Mouse (Mus musculus) spleen, adult 12 weeks (tissue): ENCODE measurements around the gene Cflar.
"Not testable (repeated sequence)": the region's sequence is repeated elsewhere in the genome, so short reads cannot be mapped to it uniquely, and the experiment has no call there.

Experiments
- DNase-seq: peaks from one replicate; pipeline ENCODE4 v3.0.0; 2022; ENCODE audit warnings: low spot score

Gene Cflar

DNA sequence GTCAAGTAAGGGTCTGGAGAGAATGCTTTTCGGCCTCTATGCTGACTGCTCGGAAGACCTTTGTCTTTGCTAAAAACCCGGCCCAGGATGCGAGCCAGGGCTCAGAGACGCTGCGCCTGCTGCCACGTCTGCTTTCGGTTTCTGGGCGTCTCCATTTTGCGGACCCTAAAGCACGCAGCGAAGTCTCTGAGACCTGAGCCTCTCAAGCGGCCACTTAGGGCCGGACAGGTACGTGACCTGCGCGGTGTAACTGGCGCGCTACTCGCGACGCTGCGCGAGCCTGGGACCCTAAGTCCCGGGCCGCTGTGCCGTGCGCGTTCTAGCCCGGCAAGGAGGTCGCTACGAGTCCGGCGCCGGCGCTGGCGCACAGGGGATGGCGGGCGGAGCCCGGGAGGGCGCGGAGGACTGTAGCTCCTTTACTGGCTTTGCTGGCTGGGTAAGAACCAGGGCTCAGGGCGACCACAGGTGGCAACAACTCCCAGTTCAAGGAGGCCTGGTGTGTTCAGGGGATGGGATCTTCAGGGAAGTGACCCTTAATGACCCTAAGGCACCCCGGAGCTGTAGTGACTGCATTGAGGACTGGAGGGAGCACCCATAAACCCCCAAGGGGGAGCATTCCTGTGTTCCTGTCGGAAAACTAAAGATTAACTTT, at the start of gene Cflar:
Gene Cflar, plus strand, starts transcription at position 144 of the 652 bp plus-strand sequence.
- peak; percentile 67 for DNase-seq

DNA sequence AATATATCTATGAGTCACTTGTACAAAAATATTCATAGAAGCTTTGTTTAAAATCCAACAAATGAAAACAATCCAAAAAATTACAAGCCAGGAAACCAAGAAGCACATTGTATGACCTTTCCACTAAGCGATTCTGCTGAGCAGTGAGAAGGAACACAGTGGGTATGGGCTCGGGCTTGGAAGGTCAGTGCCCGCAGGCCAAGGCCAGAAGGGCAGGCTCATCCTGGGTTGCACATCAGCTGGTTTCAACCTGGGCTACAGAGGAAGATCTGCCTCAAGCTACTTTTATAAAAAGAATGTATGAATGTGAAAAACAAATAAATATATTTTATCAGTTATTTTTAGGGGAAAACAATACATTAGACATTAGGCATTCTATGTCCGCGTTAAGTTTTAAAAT, 48.6 kb upstream of the Cflar start:
- not testable (repeated sequence) for DNase-seq

DNA sequence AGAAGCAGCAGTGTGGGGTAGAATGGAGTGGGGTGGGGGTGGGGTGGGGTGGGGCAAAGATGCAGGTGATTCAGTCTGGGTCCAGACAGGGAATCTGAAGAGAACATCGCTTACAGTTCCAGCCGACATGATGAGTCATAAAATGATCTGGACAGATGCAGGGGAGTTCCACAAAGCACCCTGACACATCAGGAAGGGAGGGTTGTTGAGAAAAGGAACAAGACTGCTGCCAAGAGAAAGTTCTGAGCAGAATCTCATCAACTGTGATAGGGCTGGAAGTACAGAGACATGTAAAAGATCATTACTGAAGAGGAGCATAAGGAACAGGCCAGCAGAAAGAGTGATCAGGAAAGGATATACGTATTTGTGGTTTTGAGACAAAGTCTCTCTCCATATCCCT, 47.9 kb upstream of the Cflar start:
- not testable (repeated sequence) for DNase-seq

DNA sequence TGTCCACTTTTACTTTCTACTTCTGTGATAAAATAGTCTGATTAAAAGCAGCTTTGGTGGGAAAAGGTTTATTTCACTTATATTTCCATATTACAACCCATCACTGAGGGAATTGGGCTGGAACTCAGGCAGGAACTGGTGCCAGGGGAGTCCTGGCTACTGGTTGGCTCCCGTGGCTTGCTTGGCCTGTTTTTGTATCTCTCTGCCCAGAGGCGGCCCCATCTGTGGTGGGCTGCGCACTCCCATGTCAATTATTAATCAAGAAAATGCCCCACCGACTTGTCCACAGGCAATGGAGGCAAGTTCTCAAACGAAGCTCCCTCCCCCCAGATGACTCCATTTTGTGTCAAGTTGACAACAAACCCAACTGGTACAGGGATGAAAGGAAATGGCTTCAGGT, 43.1 kb upstream of the Cflar start:
- no peak for DNase-seq

DNA sequence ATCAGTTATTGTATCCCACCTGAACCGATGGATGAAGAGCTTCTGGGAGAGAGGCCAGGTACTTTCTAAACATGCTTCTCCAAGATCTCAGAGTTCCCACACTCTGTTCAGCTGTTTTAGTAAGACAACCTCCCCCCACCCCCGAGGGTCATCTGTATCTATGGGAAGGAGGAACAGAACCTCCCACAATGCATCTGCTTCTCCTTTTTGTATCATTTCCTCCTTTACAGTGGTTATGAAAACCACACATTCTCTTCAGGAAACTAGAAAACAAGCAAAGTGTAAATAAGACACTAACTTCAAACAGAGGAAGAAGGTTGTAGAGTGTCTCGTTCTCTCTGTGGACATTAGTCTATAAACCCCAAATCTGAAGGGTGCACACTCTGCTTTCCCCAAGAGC, 41.7 kb upstream of the Cflar start:
- not testable (repeated sequence) for DNase-seq

DNA sequence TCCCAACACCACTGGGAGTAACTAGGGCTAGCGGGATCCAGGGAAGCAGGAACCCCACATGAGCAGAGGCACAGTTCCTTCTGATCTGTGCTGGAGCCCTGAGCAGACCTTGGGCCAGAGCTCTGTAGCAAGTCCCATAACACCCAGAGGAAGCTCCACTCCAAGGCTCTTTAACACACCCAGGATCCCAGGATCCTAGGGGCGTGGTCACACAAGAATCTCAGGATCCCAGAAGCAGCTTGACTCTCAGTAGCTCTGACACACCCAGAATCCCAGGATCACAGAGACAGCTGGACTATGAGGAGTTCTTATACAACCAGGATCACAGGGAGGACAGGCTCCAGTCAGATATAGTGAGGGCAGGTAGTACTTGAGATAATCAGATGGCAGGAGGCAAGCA, 39.2 kb upstream of the Cflar start:
- DNase-seq = no peak

DNA sequence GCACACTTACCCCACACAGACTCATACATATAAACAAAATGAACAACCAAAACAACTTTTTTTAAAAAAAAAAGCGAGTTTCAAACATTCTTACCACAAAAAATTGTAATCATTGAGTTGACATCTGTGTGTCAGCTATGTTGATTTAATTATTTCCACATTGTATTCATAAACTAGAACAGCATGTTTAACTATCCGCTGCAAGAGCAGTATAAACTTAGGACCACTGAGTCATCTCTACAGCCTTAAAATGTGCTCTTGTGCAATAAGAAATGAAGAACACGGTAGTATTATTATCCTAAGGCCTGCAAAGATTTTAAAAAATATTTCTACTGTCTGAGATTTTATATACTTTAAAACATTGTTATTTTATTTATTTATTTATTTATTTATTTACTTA, 36.3 kb upstream of the Cflar start:
- DNase-seq = no peak

DNA sequence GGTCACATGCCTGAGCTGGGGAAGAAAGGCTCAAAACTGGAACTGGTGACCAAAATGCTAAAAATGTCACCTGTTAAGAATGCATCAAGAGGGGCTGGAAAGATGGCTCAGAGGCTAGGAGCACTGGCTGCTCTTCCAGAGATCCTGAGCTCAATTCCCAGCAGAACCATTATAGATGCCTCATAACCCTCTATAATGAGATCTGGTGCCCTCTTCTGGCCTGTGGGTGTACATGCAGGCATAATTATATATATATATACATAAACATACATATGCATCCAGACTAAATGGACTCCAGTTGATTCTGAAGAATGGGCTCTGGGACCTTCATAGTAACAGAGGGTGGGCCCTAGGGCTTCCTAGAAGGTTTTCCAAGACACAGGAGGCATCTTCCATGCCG, 33.7 kb upstream of the Cflar start:
- peak; percentile 8 for DNase-seq

DNA sequence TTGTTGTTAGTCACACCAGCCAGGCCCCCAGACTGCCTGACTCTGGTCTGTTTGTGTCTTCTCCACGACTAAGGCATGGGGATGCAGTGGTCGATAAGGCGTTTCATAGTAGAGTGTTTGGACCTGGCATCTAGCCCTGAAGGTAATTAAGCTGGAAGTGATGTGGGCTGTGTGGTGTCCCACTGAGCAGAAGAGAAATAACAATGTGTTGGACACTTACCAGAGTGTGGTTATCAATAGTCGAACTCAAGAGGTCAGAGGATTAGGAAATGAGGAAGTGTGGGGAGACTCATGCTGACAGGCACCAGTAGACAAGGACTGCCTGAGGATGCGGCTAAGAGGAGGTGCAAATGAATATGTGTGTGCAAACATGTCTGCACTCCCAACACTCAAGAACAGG, 32.9 kb upstream of the Cflar start:
- not testable (repeated sequence) for DNase-seq

DNA sequence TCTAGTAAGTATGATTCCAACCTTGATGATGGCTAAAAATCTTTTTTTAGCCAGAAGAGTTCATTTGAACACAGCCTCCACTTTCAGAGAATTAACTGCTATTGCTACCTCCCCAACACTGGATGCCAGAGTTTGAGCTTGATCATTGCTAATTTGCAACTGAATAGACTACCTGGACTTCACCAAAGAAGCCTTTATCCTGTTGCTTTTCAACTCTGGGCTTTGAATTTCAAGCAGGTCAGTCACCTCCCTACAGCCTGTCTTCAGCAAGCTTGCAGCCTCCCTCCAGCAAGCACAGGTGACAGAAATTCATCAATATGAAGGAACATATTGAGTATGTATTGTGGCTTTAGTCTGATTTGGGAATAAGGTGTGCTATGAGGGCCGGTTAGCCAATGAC, 21.9 kb upstream of the Cflar start:
- DNase-seq = no peak

DNA sequence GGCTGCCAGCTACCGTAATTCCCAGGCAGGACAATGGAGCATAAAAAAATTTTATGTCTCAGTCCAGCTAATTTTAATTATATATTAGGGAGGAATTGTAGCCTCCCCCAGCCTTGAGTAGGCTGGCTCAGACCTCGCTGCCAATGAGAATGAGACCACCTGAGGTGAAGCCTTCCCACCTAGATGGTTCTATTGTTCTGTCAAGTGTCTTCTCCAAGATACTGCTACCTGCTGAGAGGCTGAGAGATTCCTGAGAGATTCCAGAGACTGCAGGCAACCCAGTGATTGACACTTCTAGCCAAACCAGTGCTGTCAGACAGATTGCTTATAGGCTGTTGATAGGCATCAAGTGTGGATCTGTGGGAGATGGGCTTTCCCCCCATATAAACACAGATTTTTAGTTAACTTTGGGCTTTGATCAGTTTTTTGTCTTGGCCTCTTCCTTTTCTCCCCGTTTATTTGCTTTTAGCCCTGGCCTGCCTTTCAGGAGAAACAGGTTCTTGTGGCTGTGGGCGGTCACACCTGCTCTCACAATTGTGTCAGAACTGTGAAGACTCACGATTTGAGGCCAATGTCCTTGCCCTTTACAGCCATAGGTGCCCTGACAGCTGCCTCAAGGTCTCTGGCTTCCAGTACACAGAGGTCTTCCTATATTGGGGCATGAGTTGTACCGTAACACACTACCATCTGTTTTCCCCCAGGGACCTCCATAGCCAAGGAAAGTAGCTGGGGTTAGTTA, 21.1 kb upstream of the Cflar start:
- no peak for DNase-seq

DNA sequence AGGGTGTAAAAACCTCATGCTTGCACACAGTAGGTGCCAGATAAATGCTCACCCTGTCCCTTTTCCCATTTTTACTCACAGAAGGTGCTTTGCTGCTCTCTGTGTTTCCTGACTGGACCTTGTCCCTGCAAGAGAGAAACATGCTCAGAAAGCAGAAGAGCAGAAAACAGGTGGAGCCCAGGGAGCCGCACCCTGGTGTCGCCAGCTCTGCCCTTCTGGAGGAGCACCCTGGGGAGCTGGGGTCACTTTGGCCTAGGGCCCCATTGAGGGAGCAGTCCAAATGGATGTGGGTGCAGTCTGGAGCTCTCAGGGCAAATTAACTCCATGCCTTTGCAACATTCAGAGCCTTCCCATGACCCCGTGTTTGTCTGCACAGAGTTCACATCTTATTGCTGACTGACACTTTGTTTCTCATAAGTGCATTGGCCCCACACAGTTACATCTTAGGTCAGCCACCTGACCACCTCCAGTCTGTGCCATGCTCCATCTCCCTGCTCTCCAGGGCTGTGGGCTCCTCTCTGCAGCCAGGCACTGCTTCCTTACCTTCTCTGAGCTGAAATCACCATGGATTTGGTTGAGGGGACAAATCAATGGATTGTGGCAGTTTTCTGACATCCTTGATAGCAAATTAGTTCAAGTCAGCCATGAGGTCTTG, 20.3 kb upstream of the Cflar start:
- DNase-seq = not testable (repeated sequence)

DNA sequence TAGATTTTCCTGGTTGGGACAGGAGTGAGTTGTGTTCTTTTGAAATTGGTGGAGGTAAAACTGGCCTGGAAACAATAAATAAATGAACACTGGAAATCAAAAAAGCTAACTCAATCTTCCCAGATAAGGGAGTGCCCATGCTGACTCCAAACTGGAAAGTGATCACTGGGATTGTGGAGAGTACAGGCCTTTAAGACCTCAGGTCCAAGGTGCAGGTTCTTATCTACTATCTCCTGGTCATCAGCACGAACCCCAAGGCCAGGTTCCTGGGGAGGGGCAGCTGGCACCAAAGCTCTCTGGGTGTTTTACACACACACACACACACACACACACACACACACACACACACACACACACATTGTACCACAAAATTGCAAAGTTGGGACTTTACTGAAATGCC, 19.6 kb upstream of the Cflar start:
- not testable (repeated sequence) for DNase-seq

DNA sequence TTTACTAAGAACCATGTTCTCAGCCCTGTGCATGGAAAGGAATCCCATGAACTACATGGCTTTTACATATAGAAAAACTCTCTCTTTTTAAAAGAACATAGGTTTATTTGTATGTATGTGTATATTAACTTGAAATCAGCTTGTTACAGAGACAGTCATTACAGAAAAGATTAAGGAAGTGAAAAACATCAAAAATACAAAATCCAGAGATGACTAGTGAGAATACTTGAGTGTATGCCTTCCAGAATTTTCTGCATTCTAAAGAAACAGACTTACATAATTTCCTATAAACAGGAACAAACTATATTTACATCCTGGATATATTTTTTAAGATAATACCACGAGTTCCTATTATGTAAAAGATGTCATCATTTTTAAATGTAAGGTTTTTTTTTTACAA, 17.6 kb upstream of the Cflar start:
- no peak for DNase-seq

DNA sequence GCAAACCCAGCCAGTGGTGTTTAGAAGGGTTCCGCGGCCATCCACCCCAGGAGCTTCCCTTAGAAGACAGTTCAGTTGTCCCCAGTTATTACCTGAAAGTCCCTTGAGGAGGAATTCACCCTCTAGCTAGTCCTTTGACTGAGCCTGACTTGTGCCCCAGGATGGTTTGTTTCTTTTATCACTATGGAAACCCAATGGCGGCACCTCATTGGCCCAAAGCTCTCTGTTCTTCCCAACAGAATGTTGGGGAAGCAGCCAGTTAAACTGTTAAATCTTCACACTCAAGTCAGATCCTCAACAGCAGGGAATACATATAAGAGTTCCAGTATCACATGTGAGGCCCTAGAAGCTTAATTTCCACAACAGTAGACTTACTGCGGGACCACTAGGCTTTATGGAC, 15.5 kb upstream of the Cflar start, which contains the start of gene Als2cr12:
Gene Als2cr12, minus strand, starts transcription at position 180 of the 400 bp plus-strand sequence.
- DNase-seq = not testable (repeated sequence)

DNA sequence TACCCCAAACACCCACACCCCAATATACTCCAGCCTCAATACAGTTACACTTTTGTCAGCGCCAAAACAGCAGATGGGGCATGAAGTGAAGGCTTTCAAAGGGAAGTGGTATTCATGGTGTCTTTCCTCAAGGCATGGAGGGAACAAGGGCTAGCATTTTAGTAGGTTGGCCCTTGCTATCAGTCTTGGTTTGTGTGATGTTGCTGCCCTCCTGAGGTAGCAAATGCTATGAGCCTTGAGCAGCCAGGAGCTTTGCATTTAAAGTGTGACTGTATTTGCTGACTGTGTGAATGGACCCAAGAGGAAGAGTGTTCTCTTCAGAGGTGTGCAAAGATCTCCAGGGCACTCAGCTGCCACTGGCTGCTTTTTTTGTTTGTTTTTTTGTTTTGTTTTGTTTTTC, 13.7 kb upstream of the Cflar start:
- DNase-seq = not testable (repeated sequence)

DNA sequence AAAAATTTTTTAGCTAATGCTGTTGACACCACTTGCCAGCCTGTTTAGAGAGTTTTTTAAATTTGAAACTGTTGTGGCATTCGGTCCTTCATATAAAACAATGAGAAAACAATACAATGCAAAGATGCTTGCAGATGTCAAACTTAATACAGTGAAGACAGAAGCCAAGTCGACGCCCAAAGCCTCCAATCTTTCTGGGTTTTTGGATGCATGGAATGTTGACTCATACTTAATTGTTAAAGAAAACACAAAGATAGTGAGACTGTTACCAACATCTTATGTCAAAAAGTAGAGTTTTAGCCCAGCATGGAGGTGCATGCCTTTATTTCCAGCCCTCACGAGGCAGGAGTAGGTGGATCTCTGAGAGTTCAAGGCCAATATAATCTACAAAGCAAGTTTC, 12.5 kb upstream of the Cflar start:
- DNase-seq = no peak

DNA sequence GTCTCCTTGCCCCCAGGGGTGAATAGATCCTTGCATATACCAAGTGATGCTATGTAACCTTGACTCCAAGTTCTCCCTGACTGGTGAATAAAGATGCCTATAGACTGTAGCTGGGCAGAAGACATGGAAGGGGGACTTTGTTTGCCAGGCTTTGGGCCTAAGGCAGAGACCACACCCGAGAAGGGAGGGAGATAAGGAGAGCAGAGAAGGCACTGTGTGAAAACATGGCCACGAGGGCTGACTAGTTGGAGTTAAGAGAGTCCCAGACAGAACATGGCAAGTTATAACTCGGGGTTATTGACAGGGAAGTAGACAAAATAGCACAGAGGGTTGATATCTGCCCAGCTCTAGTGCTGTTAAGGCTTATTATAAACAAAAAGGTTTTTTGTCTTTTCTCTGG, 11.3 kb upstream of the Cflar start:
- no peak for DNase-seq

DNA sequence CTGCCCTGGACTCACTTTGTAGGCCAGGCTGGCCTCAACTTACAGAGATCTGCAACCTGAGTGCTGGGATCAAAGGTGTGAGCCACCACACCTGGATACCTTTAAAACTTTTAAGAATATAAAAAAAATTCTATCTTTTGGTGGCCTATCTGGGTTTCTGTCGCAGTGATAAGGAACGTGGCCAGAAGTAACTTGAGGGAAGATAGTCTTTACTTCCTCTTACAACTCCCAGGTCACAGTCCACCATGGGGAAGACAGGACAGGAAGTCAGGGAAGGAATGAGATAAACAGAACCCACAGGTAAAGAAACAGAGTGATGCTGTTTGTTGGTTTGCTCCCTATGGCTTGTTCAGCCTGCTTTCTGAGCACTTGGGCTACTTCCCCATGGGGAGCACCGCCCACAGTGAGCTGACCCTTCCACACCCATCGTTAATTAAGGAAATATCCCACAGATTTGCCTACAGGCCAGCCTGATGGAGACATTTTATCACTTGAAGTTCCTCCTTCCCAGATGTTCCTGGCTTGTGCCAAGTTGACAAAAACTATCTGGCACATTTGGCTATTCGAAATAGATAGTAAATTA, 10.6 kb upstream of the Cflar start:
- not testable (repeated sequence) for DNase-seq

DNA sequence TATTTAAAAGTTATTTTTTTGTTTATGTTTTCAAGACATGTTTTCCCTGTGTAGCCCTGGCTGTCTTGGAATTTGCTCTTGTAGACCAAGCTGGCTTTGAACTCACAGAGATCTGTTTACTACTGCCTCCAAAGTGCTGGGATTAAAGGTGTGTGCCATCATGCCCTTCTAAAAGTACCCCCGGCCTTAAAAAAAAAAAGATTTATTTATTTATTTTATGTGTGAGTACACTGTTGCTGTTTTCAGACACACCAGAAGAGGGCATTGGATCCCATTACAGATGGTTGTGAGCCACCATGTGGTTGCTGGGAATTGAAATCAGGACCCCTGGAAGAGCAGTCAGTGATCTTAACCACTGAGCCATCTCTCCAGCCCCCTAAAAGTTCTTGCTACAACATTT, 1.3 kb upstream of the Cflar start:
- not testable (repeated sequence) for DNase-seq

DNA sequence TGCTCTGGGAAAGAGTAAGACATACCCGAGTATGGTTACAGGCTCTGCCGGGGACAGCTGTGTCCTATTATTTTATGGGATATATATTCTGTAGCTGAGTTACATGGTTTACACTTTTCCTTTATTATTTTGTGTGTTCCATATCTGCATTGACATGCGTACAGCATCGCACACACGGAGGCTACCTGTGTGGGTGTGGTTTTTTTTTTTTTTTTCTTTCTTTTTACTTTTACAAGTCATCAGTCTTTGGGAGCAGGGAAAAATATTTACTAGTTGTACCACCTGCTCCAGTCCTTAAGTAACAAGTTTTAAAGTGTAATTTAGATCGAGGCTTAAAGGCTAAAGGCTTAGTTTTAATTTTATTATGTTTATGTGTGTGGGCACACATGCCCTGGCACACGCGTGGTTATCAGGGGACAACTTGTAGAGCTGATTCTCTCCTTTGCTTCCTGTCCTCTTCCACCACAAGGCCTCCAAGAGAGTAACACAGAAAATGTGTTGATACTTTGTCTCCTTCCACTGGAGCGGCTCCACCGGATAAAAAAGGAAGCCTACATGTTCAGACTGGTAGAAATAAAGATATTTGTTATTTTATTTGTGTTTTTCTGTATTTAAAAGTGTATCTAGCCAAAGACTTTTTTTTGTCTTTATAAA, 470 bp upstream of the Cflar start:
- DNase-seq = no peak
